Mouse (Mus musculus): ENCODE measurements at regions not wholly inside any gene's neighbourhood (a gene's known extent, or its start where the extent isn't known, plus 50 kb on each side); places are given as distances from the start of the nearest gene placed in this dataset.

GRCm38 (mm10) chr5:127129495-127129894, 112.1 kb upstream of the Tmem132c start:
- DNase-seq, result no peak

GRCm38 (mm10) chr5:127134441-127134840, 107.2 kb upstream of the Tmem132c start:
- DNase-seq, result no peak

GRCm38 (mm10) chr5:127140651-127141050, 101.0 kb upstream of the Tmem132c start:
- no peak for DNase-seq

- DNase-seq, result no peak
Observed at GRCm38 (mm10) chr5:127160292-127160691, 81.3 kb upstream of the Tmem132c start.

- peak; percentile 20 for DNase-seq
Observed at GRCm38 (mm10) chr5:127163376-127163775, 78.2 kb upstream of the Tmem132c start.

- DNase-seq, result no peak
Observed at GRCm38 (mm10) chr5:127189021-127189420, 52.6 kb upstream of the Tmem132c start.

Measured in layer of hippocampus, adult 9-11 months (tissue).